Mouse (Mus musculus) heart, postnatal 25 days (tissue): ENCODE results near the gene Olfr523. TPM values are rescaled to one million over a fixed set of nuclear protein-coding genes. Genes with fewer than 3 reads are reported as not detected.

Experiments
- DNase-seq: peaks from one replicate; pipeline ENCODE4 v3.0.0; 2022; ENCODE audit warnings: low spot score
- intact Hi-C: fragments of 180-260 bp; cut with DNase I; formaldehyde crosslinking; loops from one replicate; pipeline ENCODE4 v1.15.1; 2025
- total RNA-seq, 2 experiments: library from RNA; stranded (reverse); gene quantifications; 2 replicates each; pipeline ENCODE4 v1.2.3; 2021

The Olfr523 gene
- total RNA-seq, 2 experiments from 2014 or later: not detected

- DNase-seq: no peak
- intact Hi-C loops: no loop called here
Measured at GRCm38 (mm10) chr7:140220375-140220774, 47.4 kb downstream of the Olfr523 start.

- intact Hi-C loops: no loop called here
- no peak for DNase-seq
Measured at GRCm38 (mm10) chr7:140224209-140224608, 51.2 kb downstream of the Olfr523 start.

Other genes with a start within 250 kb of the Olfr523 start
- gene Utf1, start 229.4 kb upstream of the Olfr523 start, total RNA-seq: not detected
- not detected for gene 6430531B16Rik, start 194.5 kb upstream of the Olfr523 start, total RNA-seq
- gene Adam8, start 180.7 kb upstream of the Olfr523 start, total RNA-seq: under 1 TPM; 0.20 to 0.73 TPM
- 10 to 100 TPM; 10.9 to 11.2 TPM for gene Zfp511, start 136.8 kb upstream of the Olfr523 start, total RNA-seq
- gene Tubgcp2, start 136.5 kb upstream of the Olfr523 start, total RNA-seq: 10 to 100 TPM; 25.4 to 27.2 TPM
- not detected for gene Msx3, start 124.1 kb upstream of the Olfr523 start, total RNA-seq
- not detected for gene Caly, start 90.7 kb upstream of the Olfr523 start, total RNA-seq
- gene Prap1, start 79.8 kb upstream of the Olfr523 start, total RNA-seq: not detected
- gene Fuom, start 70.8 kb upstream of the Olfr523 start, total RNA-seq: 10 to 100 TPM; 80.9 to 84.0 TPM
- 1 to 10 TPM; 3.5 to 3.7 TPM for gene Paox, start 57.4 kb upstream of the Olfr523 start, total RNA-seq
- gene Echs1, start 56.7 kb upstream of the Olfr523 start, total RNA-seq: 100 to 1,000 TPM; 441 to 471 TPM
- gene Mtg1, start 35.7 kb upstream of the Olfr523 start, total RNA-seq: 10 to 100 TPM; 22.9 to 30.8 TPM
- under 1 TPM; 0.36 to 0.84 TPM for gene Sprn, start 18.3 kb upstream of the Olfr523 start, total RNA-seq
- gene Olfr522, start 8.5 kb upstream of the Olfr523 start, total RNA-seq: not detected
- not detected for gene Olfr524, start 32.7 kb downstream of the Olfr523 start, total RNA-seq
- gene Cd163l1, start 45.0 kb downstream of the Olfr523 start, total RNA-seq: not detected
- gene 5830411N06Rik, start 74.1 kb downstream of the Olfr523 start, total RNA-seq: not detected
- gene Olfr525, start 147.6 kb downstream of the Olfr523 start, total RNA-seq: not detected
- gene Olfr527, start 160.8 kb downstream of the Olfr523 start, total RNA-seq: not detected
- not detected for gene Olfr60, start 188.5 kb downstream of the Olfr523 start, total RNA-seq
- not detected for gene Olfr530, start 203.1 kb downstream of the Olfr523 start, total RNA-seq
- not detected for gene Olfr531, start 229.7 kb downstream of the Olfr523 start, total RNA-seq
- not detected for gene Olfr532, start 248.4 kb downstream of the Olfr523 start, total RNA-seq